Mouse (Mus musculus) T-cell, adult 66 days (primary cell): ENCODE data around the gene Olfr1494. TPM values are rescaled to one million over a fixed set of nuclear protein-coding genes. Genes with fewer than 3 reads are reported as not detected.

Source experiments
- total RNA-seq, 2 experiments: library from RNA; stranded (reverse); gene quantifications; 3 replicates in 1 of 2; 4 replicates in 1 of 2; pipeline ENCODE4 v1.2.4; 2023

Olfr1494 gene
- total RNA-seq: not detected

DNA sequence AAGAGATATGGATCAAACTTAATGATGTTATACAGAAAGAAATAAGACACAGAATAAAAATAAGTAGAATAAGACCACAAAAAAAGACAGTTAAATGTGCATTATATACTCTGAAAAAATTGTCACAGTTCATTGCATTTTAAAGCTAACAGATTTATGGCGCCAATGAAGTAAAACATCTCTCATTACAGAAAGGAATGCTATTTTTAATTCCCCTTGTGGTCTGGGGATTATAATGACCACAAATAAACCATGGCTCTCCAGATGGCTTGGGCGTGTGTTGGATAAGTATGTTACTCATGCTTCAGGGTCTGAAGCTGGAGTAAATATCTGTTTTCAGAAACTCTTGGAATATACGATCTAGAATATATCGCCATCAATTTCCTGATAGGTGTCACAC lies at the start of gene Olfr1494:
Gene Olfr1494, plus strand, starts transcription at position 301 of the 400 bp plus-strand sequence.

DNA sequence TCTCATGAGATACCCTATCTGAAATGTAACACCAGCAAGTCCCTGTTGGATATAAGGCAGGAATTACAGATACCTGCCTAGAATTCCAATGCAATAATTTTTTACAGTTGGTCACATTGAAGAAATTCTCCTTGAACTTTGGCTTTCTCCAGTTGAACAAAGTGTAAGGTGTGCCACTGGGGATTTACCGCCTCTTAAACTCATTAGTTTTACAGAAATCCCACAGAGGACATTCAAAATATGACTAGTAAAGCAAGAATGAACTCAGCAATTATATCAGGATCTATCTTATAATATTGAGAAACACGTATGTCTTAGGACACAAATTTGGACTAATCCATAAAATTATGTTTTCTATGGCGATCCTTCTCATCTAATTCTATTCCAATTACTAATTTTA lies 42.6 kb upstream of the Olfr1494 start, which contains the start of gene Olfr1491:
Gene Olfr1491, plus strand, starts transcription at position 301 of the 400 bp plus-strand sequence.

DNA sequence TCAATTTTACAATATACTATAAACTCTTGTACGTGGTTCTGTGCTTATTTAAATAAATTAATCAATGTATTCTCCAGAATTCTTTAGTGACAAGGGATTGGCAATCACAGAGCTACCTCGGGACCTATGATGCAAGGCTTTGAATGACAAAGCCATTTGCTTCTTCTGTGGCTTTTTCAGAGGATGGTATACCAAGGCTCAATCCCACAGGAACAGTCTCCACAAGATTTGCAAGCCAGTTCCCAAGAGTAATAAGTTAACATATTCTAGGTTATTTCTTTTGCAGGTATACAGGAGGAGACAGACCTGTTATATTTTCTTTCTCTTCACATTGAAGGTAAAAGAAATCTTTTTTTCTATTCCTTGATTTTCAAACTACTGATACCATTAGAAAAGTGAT lies 16.6 kb upstream of the Olfr1494 start, which contains the start of gene Olfr1493-ps1:
Gene Olfr1493-ps1, plus strand, starts transcription at position 301 of the 400 bp plus-strand sequence.

DNA sequence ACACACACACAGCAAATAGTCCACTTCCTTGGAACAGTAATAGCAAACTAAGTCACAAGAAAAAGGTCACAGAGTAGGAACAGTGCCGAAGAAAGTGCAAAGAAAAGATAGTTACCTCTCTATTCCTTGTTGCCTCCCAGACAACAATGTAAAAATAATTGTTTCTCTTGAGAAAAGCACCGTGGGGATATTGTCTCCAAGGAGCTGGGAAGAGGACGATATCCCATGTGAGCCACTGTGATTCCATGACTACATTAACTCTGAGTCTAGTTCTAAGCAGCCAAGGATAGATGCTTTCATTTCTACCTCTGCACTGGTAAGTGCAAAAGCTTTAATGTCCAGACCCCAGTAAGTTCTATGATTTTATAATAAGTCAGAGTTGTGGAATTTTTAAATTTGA lies 24.8 kb downstream of the Olfr1494 start, which contains the start of gene Olfr1495:
Gene Olfr1495, plus strand, starts transcription at position 301 of the 400 bp plus-strand sequence.

DNA sequence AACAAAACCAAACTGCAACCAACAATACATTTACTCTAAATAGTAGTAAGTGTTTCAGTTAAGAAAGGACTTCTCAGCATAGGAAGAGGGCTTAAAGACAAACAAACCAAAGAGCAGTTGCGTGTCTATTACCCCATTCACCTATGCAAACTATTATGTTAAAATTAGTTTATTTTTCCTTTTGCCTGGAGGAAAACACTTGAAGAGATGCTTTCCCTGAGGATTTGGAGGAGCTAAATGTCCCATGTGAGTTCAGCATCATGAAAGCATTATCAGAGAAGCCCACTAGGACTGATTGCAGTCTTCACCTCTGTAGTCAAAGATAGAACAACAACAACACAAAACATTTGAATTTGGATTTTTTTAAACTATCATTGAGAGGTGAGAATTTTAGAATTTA lies 38.0 kb downstream of the Olfr1494 start, which contains the start of gene Olfr1496:
Gene Olfr1496, plus strand, starts transcription at position 301 of the 400 bp plus-strand sequence.

DNA sequence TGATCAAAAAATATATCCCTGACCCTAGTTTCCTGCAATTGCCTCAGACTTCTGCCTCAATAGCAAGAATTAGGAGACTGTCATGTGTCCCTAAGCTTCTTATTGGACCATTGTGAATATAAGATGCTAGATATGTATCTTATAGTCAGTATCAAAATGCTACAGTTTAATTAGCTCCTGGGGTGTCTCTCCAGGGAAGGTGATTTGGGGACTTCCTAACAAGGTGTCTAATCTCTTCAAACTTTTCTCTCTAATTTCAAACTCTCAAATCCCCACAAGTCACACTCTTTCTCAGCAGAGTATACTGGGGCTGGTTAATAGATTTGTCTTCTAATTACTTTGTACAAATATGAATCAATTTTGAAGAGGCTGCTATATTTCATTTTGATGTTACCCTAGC lies 58.6 kb downstream of the Olfr1494 start, which contains the start of gene Olfr1497:
Gene Olfr1497, minus strand, starts transcription at position 101 of the 400 bp plus-strand sequence.

Other genes with a start within 250 kb of the Olfr1494 start
- not detected for gene Olfr1477, start 239.2 kb upstream of the Olfr1494 start, total RNA-seq
- not detected for gene Olfr1480, start 211.8 kb upstream of the Olfr1494 start, total RNA-seq
- gene Olfr1484, start 156.2 kb upstream of the Olfr1494 start, total RNA-seq: not detected
- not detected for gene Olfr1487, start 122.4 kb upstream of the Olfr1494 start, total RNA-seq
- not detected for gene Olfr1489, start 108.1 kb upstream of the Olfr1494 start, total RNA-seq
- not detected for gene Olfr1490, start 88.6 kb upstream of the Olfr1494 start, total RNA-seq
- gene Olfr1491, start 42.5 kb upstream of the Olfr1494 start, total RNA-seq: not detected
- not detected for gene Olfr1493-ps1, start 16.4 kb upstream of the Olfr1494 start, total RNA-seq
- gene Olfr1495, start 24.9 kb downstream of the Olfr1494 start, total RNA-seq: not detected
- not detected for gene Olfr1496, start 38.1 kb downstream of the Olfr1494 start, total RNA-seq
- not detected for gene Olfr1497, start 58.5 kb downstream of the Olfr1494 start, total RNA-seq
- gene Olfr1499, start 79.7 kb downstream of the Olfr1494 start, total RNA-seq: not detected
- not detected for gene Olfr1500, start 90.8 kb downstream of the Olfr1494 start, total RNA-seq
- gene Olfr1501, start 111.0 kb downstream of the Olfr1494 start, total RNA-seq: not detected
- not detected for gene Olfr1502, start 122.1 kb downstream of the Olfr1494 start, total RNA-seq
- not detected for gene Olfr1504, start 158.2 kb downstream of the Olfr1494 start, total RNA-seq
- not detected for gene Olfr1505, start 173.8 kb downstream of the Olfr1494 start, total RNA-seq